Mouse (Mus musculus) intestine, postnatal 0 days (tissue): ENCODE results near the gene Gigyf1. TPM values are rescaled to one million over a fixed set of nuclear protein-coding genes. Genes with fewer than 3 reads are reported as not detected.

ENCODE experiments used
- ATAC-seq: fragments of 200-750 bp; cut with Nextera tagmentation; 2 replicates; pipeline ENCODE4 v1.8.0; 2017; ENCODE audit warnings: mild to moderate bottlenecking, moderate TSS enrichment, moderate library complexity
- H3K27ac ChIP-seq: fragments of 300-500 bp; sonication (generic); 2 replicates; pipeline ENCODE4 v1.5.1; 2014; ENCODE audit warnings: mild to moderate bottlenecking, low read depth, low read length, moderate library complexity
- H3K27me3 ChIP-seq: fragments of 300-500 bp; sonication (generic); replicated peaks from 2 replicates; pipeline ENCODE4 v1.6.1; 2014; ENCODE audit warnings: low read length, mixed read lengths; ENCODE audit not compliant: control insufficient read depth, insufficient read depth
- H3K36me3 ChIP-seq: fragments of 300-500 bp; sonication (generic); 2 replicates; pipeline ENCODE4 v1.6.1; 2014; ENCODE audit warnings: mild to moderate bottlenecking, moderate library complexity; ENCODE audit not compliant: control insufficient read depth, insufficient read depth
- H3K4me1 ChIP-seq: fragments of 300-500 bp; sonication (generic); replicated peaks from 2 replicates; pipeline ENCODE4 v1.6.1; 2014; ENCODE audit warnings: antibody characterized with exemption, low read length, mixed read lengths; ENCODE audit not compliant: control insufficient read depth, insufficient read depth
- H3K4me2 ChIP-seq: fragments of 300-500 bp; sonication (generic); replicated peaks from 2 replicates; pipeline ENCODE4 v1.6.1; 2014; ENCODE audit warnings: low read depth, mild to moderate bottlenecking, moderate library complexity
- H3K4me3 ChIP-seq: fragments of 300-500 bp; sonication (generic); 2 replicates; pipeline ENCODE4 v1.5.1; 2014; ENCODE audit warnings: low read depth, low read length
- H3K9ac ChIP-seq: fragments of 300-500 bp; sonication (generic); 2 replicates; pipeline ENCODE4 v1.6.1; 2014; ENCODE audit warnings: mild to moderate bottlenecking, low read depth, low read length
- H3K9me3 ChIP-seq: fragments of 300-500 bp; sonication (generic); 2 replicates; pipeline ENCODE4 v1.6.1; 2016; ENCODE audit warnings: mixed run types; ENCODE audit not compliant: control insufficient read depth
- CTCF ChIP-seq: sonication (generic); IDR thresholded peaks from 2 replicates; pipeline ENCODE4 v1.5.1; 2016; ENCODE audit warnings: low read depth, mild to moderate bottlenecking, control low read depth, antibody characterized with exemption, moderate library complexity
- WGBS: fragments of 180-500 bp; shearing (Covaris S2); extraction: QIAGEN DNeasy Blood & Tissue Kit; methylation state at CpG from one replicate; pipeline ENCODE4 v1.1.7; 2014; 5-methylcytosine and 5-hydroxymethylcytosine counted together
- polyA plus RNA-seq: library from polyadenylated mRNA; unstranded; fragments of >200 nt; fragmentation: Nextera tagmentation; extraction: Ambion mirVana; gene quantifications from 2 replicates; pipeline ENCODE4 v1.2.1, GENCODE M21; 2015

Gigyf1 gene
- polyA plus RNA-seq: 4.7 and 6.4 TPM in 2 replicates

DNA sequence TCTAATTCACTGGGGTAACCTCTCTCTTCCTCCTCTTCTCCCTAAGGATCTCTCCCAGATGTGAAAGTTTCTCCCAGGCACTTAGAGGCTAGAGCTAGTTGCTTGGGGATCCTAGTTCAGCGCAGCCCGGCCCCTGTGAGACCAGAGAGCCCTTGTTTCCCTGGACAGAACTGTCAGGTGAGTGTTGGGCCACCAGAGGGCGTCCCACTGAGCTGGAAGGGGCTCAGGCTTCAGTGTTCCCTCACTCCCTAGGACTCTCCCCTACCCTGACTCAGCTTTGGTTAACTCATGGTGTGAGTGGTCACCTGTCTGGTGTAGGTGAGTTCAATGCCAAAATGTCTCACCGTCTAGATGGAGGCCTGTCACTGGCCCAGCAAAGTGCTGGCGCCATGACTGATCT is at the start of gene Gigyf1:
Gigyf1 (plus strand) TSS at position 113 of the 400 bp plus-strand sequence.
- no peaks in the 10 kb centered on the region for H3K9me3 ChIP-seq
- TF ChIP-seq CTCF: peak; percentile 71
- H3K4me1 ChIP-seq: no peaks in the 10 kb centered on the region
- WGBS: 75% methylated on average over 5 of the region's 5 CpGs
- 0 out of 2 replicates have a peak, but pooled peaks have one; percentile 9 for ATAC-seq
- peaks cover 53% of the 10 kb centered on the region for H3K36me3 ChIP-seq
- no peak within 1 kb of the TSS for H3K9ac ChIP-seq
- H3K4me3 ChIP-seq: no peak within 1 kb of the TSS
- H3K27ac ChIP-seq: no peak within 1 kb of the TSS
- no peak within 1 kb of the TSS for H3K4me2 ChIP-seq
- no peaks in the 10 kb centered on the region for H3K27me3 ChIP-seq

DNA sequence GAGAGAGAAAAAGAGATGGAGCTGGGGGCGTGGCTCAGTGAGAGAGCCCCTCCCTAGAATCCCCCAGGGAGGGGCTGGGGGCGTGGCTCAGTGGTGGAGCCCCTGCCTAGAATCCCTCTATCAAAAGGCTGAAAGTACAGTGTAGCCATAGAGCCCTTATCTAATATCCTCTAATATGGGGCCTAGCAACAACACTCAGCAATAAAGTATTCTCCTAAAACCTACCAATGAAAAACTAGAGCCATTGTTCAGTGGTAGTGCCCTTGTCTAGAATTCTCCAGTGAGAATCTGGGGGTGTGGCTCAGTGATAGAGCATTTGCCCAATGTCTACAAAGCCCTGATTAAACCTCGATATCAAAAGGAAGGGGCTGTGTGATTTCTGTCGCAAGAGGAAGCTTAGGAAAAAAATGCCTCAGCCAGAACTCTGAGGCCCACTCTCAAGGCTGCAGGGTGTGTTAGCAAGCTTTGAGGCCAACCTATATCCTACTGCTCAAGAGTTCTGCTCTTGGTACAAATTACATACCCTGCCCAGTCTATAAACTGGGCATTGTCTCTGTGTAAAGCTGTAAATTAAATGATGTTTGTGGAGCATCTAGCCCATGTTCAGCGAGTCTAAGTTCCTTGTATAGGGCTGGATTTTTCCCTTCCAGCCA is 46.0 kb upstream of the Gigyf1 start:
- peak; percentile 90 for ATAC-seq
- no peaks in the 10 kb centered on the region for H3K9me3 ChIP-seq
- H3K9ac ChIP-seq: no peak overlapping the region
- no peaks in the 10 kb centered on the region for H3K27me3 ChIP-seq
- no peaks in the 10 kb centered on the region for H3K36me3 ChIP-seq
- TF ChIP-seq CTCF: no peak
- H3K4me3 ChIP-seq: no peak overlapping the region
- peak overlapping the region; percentile 54 for H3K27ac ChIP-seq
- H3K4me2 ChIP-seq: no peak overlapping the region
- peaks cover 6% of the 10 kb centered on the region; the same call in 1 of the 2 replicates for H3K4me1 ChIP-seq
- 27% methylated on average over 5 of the region's 5 CpGs for WGBS

DNA sequence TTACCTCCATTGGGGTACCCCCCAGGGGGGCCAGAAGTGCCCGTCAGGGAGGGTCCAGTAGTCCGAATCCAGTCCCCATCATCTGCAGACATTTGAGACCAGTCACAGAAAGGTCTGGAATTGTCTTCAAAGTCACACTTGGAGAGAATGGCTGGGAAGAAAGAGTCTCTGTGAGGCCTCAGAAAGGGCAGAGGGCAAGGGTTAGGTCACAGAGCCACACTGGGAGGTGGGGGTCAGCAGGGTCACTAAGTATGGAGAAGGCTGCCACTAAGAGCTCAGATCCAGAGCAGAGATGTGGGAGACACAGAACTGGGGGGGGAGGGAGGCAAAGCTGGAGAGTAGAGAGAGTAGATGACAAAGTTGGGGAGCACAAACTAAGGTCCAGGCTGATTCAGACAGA is 44.0 kb upstream of the Gigyf1 start:
- no peaks in the 10 kb centered on the region for H3K36me3 ChIP-seq
- no peak overlapping the region for H3K4me3 ChIP-seq
- H3K27ac ChIP-seq: no peak overlapping the region
- 65% methylated on average over 2 of the region's 2 CpGs for WGBS
- no peaks in the 10 kb centered on the region for H3K27me3 ChIP-seq
- H3K4me1 ChIP-seq: peaks cover 6% of the 10 kb centered on the region; the same call in 1 of the 2 replicates
- H3K4me2 ChIP-seq: no peak overlapping the region
- H3K9ac ChIP-seq: no peak overlapping the region
- no peaks in the 10 kb centered on the region for H3K9me3 ChIP-seq
- no peak for ATAC-seq
- TF ChIP-seq CTCF: no peak

DNA sequence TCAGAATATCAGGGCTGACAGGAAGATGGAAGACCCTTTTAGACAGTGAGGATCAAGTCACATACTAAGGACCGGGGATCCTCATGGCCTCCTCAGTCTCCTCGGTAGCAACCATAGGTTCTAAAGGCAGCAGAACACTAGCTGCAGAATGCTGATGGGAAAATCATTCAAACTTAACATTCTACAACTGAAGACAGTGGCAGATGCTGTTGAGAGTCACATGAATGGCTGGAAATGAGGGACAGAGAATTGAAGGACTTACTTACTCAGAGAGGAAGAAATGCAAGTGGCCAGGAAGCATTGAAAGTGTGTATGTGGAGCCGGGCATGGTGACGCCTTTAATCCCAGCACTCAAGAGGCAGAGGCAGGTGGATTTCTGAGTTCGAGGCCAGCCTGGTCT is 41.4 kb upstream of the Gigyf1 start, which contains the start of gene Zan:
Zan (minus strand) TSS at position 101 of the 400 bp plus-strand sequence.
- H3K4me1 ChIP-seq: peaks cover 6% of the 10 kb centered on the region; the same call in 1 of the 2 replicates
- H3K9ac ChIP-seq: no peak within 1 kb of the TSS
- TF ChIP-seq CTCF: no peak
- 81% methylated on average over 5 of the region's 5 CpGs for WGBS
- no peak within 1 kb of the TSS for H3K4me2 ChIP-seq
- H3K27me3 ChIP-seq: no peaks in the 10 kb centered on the region
- ATAC-seq: no peak
- H3K27ac ChIP-seq: no peak within 1 kb of the TSS
- H3K36me3 ChIP-seq: no peaks in the 10 kb centered on the region
- H3K9me3 ChIP-seq: no peaks in the 10 kb centered on the region
- H3K4me3 ChIP-seq: no peak within 1 kb of the TSS

DNA sequence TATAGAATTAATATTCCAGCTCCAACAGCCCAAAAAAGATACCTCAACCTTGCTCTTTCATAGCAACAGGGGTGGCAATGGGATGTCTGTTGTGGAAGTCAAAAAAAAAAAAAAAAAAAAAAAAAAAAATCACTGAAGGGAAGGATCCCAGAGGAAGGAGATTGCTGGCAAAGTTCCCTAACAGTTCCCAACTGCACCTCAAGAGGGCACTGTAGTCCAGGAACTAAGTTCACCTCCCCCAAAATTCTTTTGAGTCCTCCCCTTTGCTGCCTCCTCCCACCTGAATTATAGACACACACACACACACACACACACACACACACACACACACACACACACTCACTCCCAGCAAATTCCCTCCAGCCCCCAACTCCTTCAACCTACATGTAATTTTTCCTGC is 37.2 kb upstream of the Gigyf1 start:
- peaks cover 4% of the 10 kb centered on the region; the same call in 1 of the 2 replicates for H3K27me3 ChIP-seq
- no peak overlapping the region for H3K4me2 ChIP-seq
- H3K9me3 ChIP-seq: no peaks in the 10 kb centered on the region
- no peak overlapping the region for H3K27ac ChIP-seq
- H3K9ac ChIP-seq: no peak overlapping the region
- H3K36me3 ChIP-seq: no peaks in the 10 kb centered on the region
- H3K4me3 ChIP-seq: no peak overlapping the region
- TF ChIP-seq CTCF: peak; percentile 81
- no peaks in the 10 kb centered on the region for H3K4me1 ChIP-seq
- no peak for ATAC-seq

DNA sequence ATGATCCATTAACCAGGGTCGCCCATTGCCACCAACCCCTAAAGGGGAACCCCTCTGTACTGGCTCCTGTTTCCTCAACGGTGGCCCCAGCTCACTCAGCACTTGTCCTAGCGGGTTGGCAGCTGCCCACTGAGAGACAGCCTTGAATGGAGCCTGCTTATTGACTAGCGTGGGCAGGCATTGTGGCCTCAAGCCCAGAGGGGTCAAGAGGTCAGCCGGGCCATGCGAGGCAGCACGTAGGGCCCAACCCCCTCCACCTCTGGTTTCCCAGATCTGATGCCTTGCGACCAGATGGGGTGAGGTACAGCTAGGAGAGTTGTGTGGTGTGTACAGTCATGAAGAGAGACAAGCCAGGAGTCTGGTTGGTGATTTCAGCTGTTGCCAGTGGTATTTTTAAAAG is 36.5 kb upstream of the Gigyf1 start:
- Histone ChIP-seq H3K9me3 (no peaks in the 10 kb centered on the region), H3K9ac (no peak overlapping the region), H3K4me3 (no peak overlapping the region), H3K27ac (no peak overlapping the region), H3K4me1 (no peaks in the 10 kb centered on the region), H3K27me3 (peaks cover 4% of the 10 kb centered on the region; the same call in 1 of the 2 replicates), H3K4me2 (no peak overlapping the region), H3K36me3 (no peaks in the 10 kb centered on the region)
- WGBS: 49% methylated on average over 8 of the region's 8 CpGs
- ATAC-seq: no peak
- TF ChIP-seq CTCF: no peak
